Mouse (Mus musculus) left cerebral cortex, adult 18-20 months (tissue): ENCODE results near the gene Ruvbl1. TPM values are rescaled to one million over a fixed set of nuclear protein-coding genes. Genes with fewer than 3 reads are reported as not detected.

ENCODE experiments used
- DNase-seq, 2 experiments: peaks; one replicate each; pipeline ENCODE4 v3.0.0; 2021 to 2022; ENCODE audit warnings: low spot score in 2 of 2, mixed read lengths in 1 of 2
- long read RNA-seq, 2 experiments: library from polyadenylated mRNA; stranded (forward); transcript quantifications; one replicate each; pipeline ENCODE4 v2.0.0; 2021
- total RNA-seq, 2 experiments: library from RNA; stranded (reverse); gene quantifications; 2 replicates each; pipeline ENCODE4 v1.2.3; 2021

Gene Ruvbl1
- 10 to 100 TPM; 42.1 to 44.0 TPM for total RNA-seq
- long read RNA-seq, experiment 1, transcript Ruvbl1-201 (11 exons, 1,675 nt): major isoform, 77 of 85 reads
- long read RNA-seq, experiment 1, partial matches to known transcripts: 3 of 85 reads
- long read RNA-seq, experiment 1, other reads (novel, unspliced or antisense): 5 of 85 reads
- long read RNA-seq, experiment 2, transcript Ruvbl1-201 (11 exons, 1,675 nt): major isoform, 62 of 66 reads
- long read RNA-seq, experiment 2, partial matches to known transcripts: 1 of 66 reads
- long read RNA-seq, experiment 2, other reads (novel, unspliced or antisense): 3 of 66 reads

- peak; percentile 85 to 92 for DNase-seq
Observed at GRCm38 (mm10) chr6:88465181-88465920, at the start of gene Ruvbl1. Gene Ruvbl1, plus strand, starts transcription at chr6:88465409.

GRCm38 (mm10) chr6:88416130-88416758 lies 49.0 kb upstream of the Ruvbl1 start:
- no peak for DNase-seq

- no peak for DNase-seq
Observed at GRCm38 (mm10) chr6:88431202-88431601, 34.0 kb upstream of the Ruvbl1 start.

- no peak for DNase-seq
Observed at GRCm38 (mm10) chr6:88435609-88436008, 29.6 kb upstream of the Ruvbl1 start.

DNA sequence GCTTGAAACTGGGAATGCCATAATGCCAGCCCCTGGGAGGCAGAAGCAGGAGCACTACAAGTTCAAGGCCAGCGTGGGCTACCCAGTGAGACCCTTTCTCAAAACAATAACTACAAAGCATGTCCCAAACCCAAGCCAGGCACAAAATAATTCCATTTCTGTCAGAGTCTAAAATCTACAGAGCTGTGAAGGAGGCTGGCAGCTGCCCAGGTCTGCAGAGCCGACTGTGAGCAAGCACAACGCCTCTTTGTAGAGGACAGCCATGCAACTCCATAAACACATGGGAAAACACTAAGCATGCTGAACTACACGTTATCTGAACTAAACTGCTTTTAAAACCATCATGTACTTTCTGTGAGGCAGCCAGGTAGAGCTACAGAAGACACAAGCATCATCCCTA lies 26.2 kb upstream of the Ruvbl1 start:
- DNase-seq: peak; percentile 40 to 60

DNA sequence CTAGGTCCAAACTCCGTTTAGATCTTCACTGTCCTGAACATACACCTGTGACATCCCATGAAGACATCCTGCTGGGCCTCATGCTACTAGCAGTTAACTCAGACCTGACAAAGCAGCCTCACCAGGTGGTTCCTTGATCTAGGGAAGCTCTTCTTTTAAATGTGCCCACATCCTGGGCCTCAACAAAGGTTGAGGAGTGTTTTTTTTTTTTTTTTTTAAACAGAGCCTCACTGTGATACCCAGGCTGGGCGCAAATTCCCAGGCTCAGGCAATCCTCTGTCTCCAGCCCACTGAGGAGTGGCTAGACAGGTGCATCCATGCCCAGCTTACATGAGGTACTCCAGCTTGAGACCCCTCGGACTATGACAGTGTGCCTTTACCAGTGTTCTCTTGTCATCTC lies 22.7 kb upstream of the Ruvbl1 start:
- no peak for DNase-seq

DNA sequence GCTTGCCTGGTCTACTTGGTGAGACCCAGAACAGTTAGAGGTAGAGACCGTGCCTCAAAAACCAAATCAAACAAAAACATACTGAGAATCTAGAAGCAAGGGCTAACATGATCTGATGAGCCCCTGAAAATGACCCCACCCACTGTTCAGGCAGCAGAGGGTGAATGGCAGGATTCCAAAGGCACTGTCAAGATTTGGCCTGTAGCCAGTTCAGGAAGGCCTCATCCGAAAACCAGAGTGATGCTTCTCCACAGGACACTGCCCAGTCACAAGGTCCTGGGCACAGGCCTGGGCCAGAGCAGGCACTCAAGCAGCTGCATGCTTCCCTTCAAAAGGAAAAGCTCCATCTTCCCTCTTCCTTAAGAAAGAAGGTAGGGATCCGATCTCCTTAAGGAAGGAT lies 21.8 kb upstream of the Ruvbl1 start:
- DNase-seq: no peak

DNA sequence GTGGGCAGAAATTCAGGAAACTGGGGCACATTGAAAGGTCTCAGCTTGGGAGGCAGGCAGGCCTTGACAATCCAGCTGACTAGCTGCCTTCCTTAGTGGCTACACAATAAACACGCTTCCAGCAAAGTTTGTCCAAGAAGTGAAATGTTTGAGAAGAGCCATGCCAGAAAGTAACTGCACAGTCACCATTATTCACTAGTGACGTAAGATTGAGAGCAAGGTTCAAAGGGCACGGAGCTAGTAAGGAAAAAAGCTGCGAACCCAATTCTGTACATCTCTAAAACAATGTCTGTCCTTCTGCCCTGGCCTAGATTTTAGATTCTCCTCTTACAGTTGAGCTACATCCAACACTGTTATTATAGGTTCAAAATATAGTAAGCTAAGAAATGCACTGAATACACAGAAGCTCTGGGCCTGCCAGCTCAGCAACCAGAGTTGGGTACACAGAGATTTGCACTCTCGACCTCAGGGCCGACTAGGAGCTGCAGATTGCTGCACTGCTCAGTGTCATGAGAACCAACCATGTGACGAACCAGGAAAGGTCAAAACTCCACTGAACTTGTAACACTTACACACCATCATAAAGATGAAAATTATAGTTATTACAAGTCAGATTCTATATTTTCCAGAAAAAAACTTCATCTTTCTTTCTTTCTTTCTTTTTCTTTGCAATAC lies 21.0 kb upstream of the Ruvbl1 start:
- no peak for DNase-seq

DNA sequence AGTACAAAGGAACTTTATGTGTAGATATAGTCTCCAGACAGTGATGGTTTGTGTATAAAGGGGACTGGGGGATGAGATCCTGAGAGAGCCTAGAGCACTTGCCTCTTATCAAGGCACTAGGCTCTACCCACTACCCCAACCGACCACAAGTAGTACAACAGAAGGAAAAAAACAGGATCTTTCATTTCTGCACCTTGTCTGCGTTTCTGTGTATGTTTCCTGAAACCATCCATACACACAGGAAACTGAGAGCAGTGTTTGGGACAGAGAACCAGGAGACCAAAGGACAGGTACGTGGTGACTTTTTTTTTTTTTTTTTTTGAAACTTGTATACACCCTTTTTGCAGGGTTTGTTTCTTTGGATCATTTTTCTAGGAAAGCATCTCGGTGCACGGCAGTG lies 19.5 kb upstream of the Ruvbl1 start:
- DNase-seq: no peak

DNA sequence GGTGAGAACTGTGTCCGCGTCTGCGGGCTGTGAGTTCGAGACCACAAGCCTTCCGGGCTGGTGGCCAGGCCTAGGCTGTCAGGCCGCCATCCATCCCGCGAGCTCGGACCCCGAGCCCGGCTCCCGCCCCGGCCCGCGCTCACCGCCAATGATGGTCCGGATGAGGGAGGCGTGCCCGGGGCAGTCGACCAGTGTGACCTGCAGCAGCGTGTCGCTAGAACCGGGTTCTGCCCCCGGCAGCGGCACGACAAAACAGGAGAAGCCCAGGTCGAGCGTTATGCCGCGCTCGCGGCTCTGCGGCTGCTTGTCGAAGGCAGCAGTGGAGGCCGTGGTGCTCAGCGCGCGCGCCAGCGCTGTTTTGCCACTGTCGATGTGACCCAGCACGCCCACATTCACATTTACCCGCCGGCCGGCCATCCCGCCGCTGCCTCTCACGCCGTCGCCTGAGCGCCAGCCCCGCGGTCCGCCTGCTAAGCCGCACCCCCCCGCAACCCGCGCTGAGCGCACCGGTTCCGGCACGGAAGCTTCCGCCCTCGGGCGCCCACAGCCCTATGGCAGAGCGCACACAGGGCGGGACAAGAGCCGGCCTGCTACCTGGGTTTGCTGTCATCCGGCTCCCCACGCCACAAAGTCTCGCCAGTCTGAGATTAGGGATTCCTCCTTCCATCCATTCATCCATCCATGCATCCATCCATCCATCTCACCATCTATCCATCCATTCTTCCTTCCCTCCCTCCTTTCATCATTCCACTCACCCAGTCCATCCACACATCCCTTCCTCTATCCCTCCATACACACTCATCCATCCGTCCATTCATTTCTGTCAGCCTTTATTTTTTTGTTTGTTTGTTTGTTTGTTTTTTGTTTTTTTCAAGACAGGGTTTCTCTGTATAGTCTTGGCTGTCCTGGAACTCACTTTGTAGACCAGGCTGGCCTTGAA lies 18.9 kb upstream of the Ruvbl1 start, which contains the start of gene Eefsec:
TSS of gene Eefsec (minus strand) at position 477 of the 940 bp plus-strand sequence.
- DNase-seq: peak; percentile 84 to 86

GRCm38 (mm10) chr6:88447454-88447853 lies 17.8 kb upstream of the Ruvbl1 start:
- DNase-seq: no peak

GRCm38 (mm10) chr6:88454545-88454944 lies 10.7 kb upstream of the Ruvbl1 start:
- no peak for DNase-seq

DNA sequence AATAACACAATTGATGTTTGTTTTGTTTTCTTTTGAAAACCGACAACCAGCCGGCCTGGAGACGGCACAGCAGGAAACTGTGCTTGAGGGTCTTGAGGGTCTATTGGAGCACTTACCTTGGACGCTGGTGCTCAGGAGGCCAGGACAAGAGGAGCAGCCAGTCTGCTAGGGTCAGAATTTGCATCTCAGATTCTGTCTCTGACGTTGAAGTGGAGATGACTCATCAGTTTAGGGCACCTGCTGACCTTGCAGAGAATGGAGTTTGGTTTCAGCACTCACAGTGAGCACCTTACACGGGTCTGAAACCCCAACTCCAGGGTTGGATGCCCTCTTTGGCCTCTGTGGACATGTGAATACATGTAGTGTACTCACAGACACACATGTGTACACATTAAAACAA lies 4.7 kb downstream of the Ruvbl1 start:
- DNase-seq: no peak

DNA sequence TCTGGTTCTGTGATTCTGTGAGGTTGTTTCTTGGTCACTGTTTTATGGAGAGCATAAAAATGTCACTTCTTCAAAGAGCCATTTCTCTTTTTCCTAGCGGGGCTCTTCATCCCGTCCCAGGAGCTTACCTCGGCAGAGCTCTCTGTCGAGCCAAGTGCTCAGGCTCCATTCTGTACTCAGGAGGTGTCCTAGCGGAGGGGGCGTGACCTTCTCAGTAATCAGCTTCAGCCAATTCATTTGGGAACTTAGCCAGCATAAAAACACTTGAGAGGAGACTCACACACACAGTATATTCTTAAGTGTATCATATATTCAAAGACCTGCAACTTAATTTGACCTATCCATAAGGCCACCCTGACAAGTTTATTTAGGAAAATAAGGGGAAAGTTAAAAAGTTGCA lies 15.2 kb downstream of the Ruvbl1 start:
- no peak for DNase-seq

- DNase-seq: no peak
Observed at GRCm38 (mm10) chr6:88483111-88483510, 17.9 kb downstream of the Ruvbl1 start.

- no peak for DNase-seq
Observed at GRCm38 (mm10) chr6:88483913-88484312, 18.7 kb downstream of the Ruvbl1 start.

- no peak for DNase-seq
Observed at GRCm38 (mm10) chr6:88485378-88485777, 20.2 kb downstream of the Ruvbl1 start.

- peak; percentile 62 to 63 for DNase-seq
Observed at GRCm38 (mm10) chr6:88486893-88487292, 21.7 kb downstream of the Ruvbl1 start.

DNA sequence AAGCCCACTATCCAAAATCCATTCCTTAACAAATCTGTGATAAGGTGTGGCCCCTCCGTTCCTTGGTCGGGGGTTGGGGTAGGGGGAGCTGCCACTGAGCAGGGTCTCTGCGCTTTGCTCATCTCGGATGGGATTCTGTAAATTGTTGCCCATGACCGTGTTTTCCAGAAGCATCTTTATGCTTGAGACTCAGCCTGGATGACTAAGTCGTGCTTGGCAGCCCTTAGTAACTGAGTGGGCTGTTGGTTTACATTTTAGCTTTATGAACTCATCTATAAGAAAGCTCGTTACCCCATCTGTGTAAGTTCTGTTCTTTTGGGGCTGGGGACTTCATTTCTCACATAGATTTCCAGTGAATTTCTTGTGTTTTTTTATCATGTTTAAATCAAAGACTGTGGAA lies 23.8 kb downstream of the Ruvbl1 start:
- no peak for DNase-seq

DNA sequence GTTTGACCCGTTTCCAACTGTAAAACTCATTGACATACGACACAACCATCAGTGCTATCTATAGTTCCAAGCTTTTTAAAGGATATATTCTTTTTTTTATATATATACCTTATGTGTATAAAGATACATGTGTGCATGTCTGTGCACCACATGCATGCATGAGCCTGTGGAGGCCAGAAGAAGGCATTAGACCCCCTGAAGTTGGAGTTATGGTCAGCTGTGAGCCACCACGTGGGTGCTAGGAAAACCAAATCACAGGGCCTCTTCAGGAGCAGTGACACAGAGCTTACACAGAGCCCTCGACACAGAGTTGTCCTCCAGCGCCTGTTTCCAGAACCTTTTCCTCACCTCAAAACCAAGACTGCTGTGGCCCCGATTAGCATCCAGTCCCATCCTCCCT lies 24.6 kb downstream of the Ruvbl1 start:
- no peak for DNase-seq
